Mouse (Mus musculus): ENCODE results near the gene Gm7694. TPM values are rescaled to one million over a fixed set of nuclear protein-coding genes. Genes with fewer than 3 reads are reported as not detected.

Gene Gm7694
- 1.4 and 2.4 TPM in 2 replicates for polyA plus RNA-seq (2014; fragmentation: Nextera tagmentation; extraction: Ambion mirVana)

GRCm38 (mm10) chr1:170306232-170306631 lies at the start of gene Gm7694:
Gene Gm7694, minus strand, starts transcription at chr1:170306332.
- Histone ChIP-seq H3K9ac (ENCODE audit: low read depth, low read length) (no peak within 1 kb of the TSS), H3K36me3 (ENCODE audit: control insufficient read depth, insufficient read depth, low read length) (no peaks in the 10 kb centered on the region), H3K4me3 (ENCODE audit: low read depth, low read length) (no peak within 1 kb of the TSS), H3K4me1 (replicated peaks; ENCODE audit: control insufficient read depth, insufficient read depth, low read length) (no peaks in the 10 kb centered on the region), H3K27me3 (ENCODE audit: control insufficient read depth, insufficient read depth, low read length) (no peaks in the 10 kb centered on the region), H3K4me2 (replicated peaks; ENCODE audit: low read depth, low read length) (no peak within 1 kb of the TSS), H3K9me3 (ENCODE audit: control insufficient read depth, low read length) (no peaks in the 10 kb centered on the region), H3K27ac (ENCODE audit: low read depth, low read length) (no peak within 1 kb of the TSS)
- 95% methylated on average over 4 of the region's 4 CpGs for WGBS
- ATAC-seq (ENCODE audit: low FRiP score) (no peak), DNase-seq (ENCODE audit: low spot score) (no peak)

- H3K36me3 ChIP-seq (ENCODE audit: control insufficient read depth, insufficient read depth, low read length): no peaks in the 10 kb centered on the region
- 78% methylated on average over 3 of the region's 3 CpGs for WGBS
- no peaks in the 10 kb centered on the region for H3K9me3 ChIP-seq (ENCODE audit: control insufficient read depth, low read length)
- H3K4me3 ChIP-seq (ENCODE audit: low read depth, low read length): no peak overlapping the region
- no peak overlapping the region for H3K27ac ChIP-seq (ENCODE audit: low read depth, low read length)
- no peak overlapping the region for H3K4me2 ChIP-seq (replicated peaks; ENCODE audit: low read depth, low read length)
- H3K4me1 ChIP-seq (replicated peaks; ENCODE audit: control insufficient read depth, insufficient read depth, low read length): no peaks in the 10 kb centered on the region
- H3K9ac ChIP-seq (ENCODE audit: low read depth, low read length): no peak overlapping the region
- ATAC-seq (ENCODE audit: low FRiP score): no peak
- no peaks in the 10 kb centered on the region for H3K27me3 ChIP-seq (ENCODE audit: control insufficient read depth, insufficient read depth, low read length)
- DNase-seq (ENCODE audit: low spot score): no peak
These were observed 47.2 kb upstream of the Gm7694 start for GRCm38 (mm10) chr1:170353335-170353734.

GRCm38 (mm10) chr1:170351080-170351479 lies 44.9 kb upstream of the Gm7694 start:
- Histone ChIP-seq H3K4me3 (ENCODE audit: low read depth, low read length) (no peak overlapping the region), H3K36me3 (ENCODE audit: control insufficient read depth, insufficient read depth, low read length) (no peaks in the 10 kb centered on the region), H3K4me2 (replicated peaks; ENCODE audit: low read depth, low read length) (no peak overlapping the region), H3K9me3 (ENCODE audit: control insufficient read depth, low read length) (no peaks in the 10 kb centered on the region), H3K27ac (ENCODE audit: low read depth, low read length) (no peak overlapping the region), H3K27me3 (ENCODE audit: control insufficient read depth, insufficient read depth, low read length) (no peaks in the 10 kb centered on the region), H3K9ac (ENCODE audit: low read depth, low read length) (no peak overlapping the region), H3K4me1 (replicated peaks; ENCODE audit: control insufficient read depth, insufficient read depth, low read length) (no peaks in the 10 kb centered on the region)
- ATAC-seq (ENCODE audit: low FRiP score) (no peak), DNase-seq (ENCODE audit: low spot score) (no peak)

GRCm38 (mm10) chr1:170346266-170346665 lies 40.1 kb upstream of the Gm7694 start:
- Histone ChIP-seq H3K36me3 (ENCODE audit: control insufficient read depth, insufficient read depth, low read length) (no peaks in the 10 kb centered on the region), H3K27ac (ENCODE audit: low read depth, low read length) (no peak overlapping the region), H3K9ac (ENCODE audit: low read depth, low read length) (no peak overlapping the region), H3K4me2 (replicated peaks; ENCODE audit: low read depth, low read length) (no peak overlapping the region), H3K9me3 (ENCODE audit: control insufficient read depth, low read length) (no peaks in the 10 kb centered on the region), H3K4me1 (replicated peaks; ENCODE audit: control insufficient read depth, insufficient read depth, low read length) (no peaks in the 10 kb centered on the region), H3K4me3 (ENCODE audit: low read depth, low read length) (no peak overlapping the region), H3K27me3 (ENCODE audit: control insufficient read depth, insufficient read depth, low read length) (no peaks in the 10 kb centered on the region)
- DNase-seq (ENCODE audit: low spot score): no peak
- 79% methylated on average over 3 of the region's 3 CpGs for WGBS
- no peak for ATAC-seq (ENCODE audit: low FRiP score)

GRCm38 (mm10) chr1:170343906-170344305 lies 37.8 kb upstream of the Gm7694 start:
- ATAC-seq (ENCODE audit: low FRiP score): no peak

GRCm38 (mm10) chr1:170343081-170343480 lies 36.9 kb upstream of the Gm7694 start:
- 83% methylated on average over 8 of the region's 8 CpGs for WGBS
- Histone ChIP-seq H3K9ac (ENCODE audit: low read depth, low read length) (no peak overlapping the region), H3K4me1 (replicated peaks; ENCODE audit: control insufficient read depth, insufficient read depth, low read length) (no peaks in the 10 kb centered on the region), H3K4me2 (replicated peaks; ENCODE audit: low read depth, low read length) (no peak overlapping the region), H3K4me3 (ENCODE audit: low read depth, low read length) (no peak overlapping the region), H3K27ac (ENCODE audit: low read depth, low read length) (no peak overlapping the region), H3K27me3 (ENCODE audit: control insufficient read depth, insufficient read depth, low read length) (no peaks in the 10 kb centered on the region), H3K36me3 (ENCODE audit: control insufficient read depth, insufficient read depth, low read length) (no peaks in the 10 kb centered on the region), H3K9me3 (ENCODE audit: control insufficient read depth, low read length) (no peaks in the 10 kb centered on the region)
- DNase-seq (ENCODE audit: low spot score) (no peak), ATAC-seq (ENCODE audit: low FRiP score) (no peak)

More at GRCm38 (mm10) chr1:170343906-170344305, 37.8 kb upstream of the Gm7694 start:
- Histone ChIP-seq H3K36me3 (ENCODE audit: control insufficient read depth, insufficient read depth, low read length) (no peaks in the 10 kb centered on the region), H3K9me3 (ENCODE audit: control insufficient read depth, low read length) (no peaks in the 10 kb centered on the region), H3K9ac (ENCODE audit: low read depth, low read length) (no peak overlapping the region), H3K4me2 (replicated peaks; ENCODE audit: low read depth, low read length) (no peak overlapping the region), H3K27ac (ENCODE audit: low read depth, low read length) (no peak overlapping the region), H3K4me1 (replicated peaks; ENCODE audit: control insufficient read depth, insufficient read depth, low read length) (no peaks in the 10 kb centered on the region), H3K27me3 (ENCODE audit: control insufficient read depth, insufficient read depth, low read length) (no peaks in the 10 kb centered on the region), H3K4me3 (ENCODE audit: low read depth, low read length) (no peak overlapping the region)
- no peak for DNase-seq (ENCODE audit: low spot score)
- 99% methylated on average over 4 of the region's 4 CpGs for WGBS

GRCm38 (mm10) chr1:170339943-170340342 lies 33.8 kb upstream of the Gm7694 start:
- ATAC-seq (ENCODE audit: low FRiP score): no peak
- H3K9ac ChIP-seq (ENCODE audit: low read depth, low read length): no peak overlapping the region
- H3K4me3 ChIP-seq (ENCODE audit: low read depth, low read length): no peak overlapping the region
- 94% methylated on average over 3 of the region's 3 CpGs for WGBS
- no peaks in the 10 kb centered on the region for H3K4me1 ChIP-seq (replicated peaks; ENCODE audit: control insufficient read depth, insufficient read depth, low read length)
- H3K36me3 ChIP-seq (ENCODE audit: control insufficient read depth, insufficient read depth, low read length): no peaks in the 10 kb centered on the region
- no peak overlapping the region for H3K27ac ChIP-seq (ENCODE audit: low read depth, low read length)
- DNase-seq (ENCODE audit: low spot score): no peak
- no peak overlapping the region for H3K4me2 ChIP-seq (replicated peaks; ENCODE audit: low read depth, low read length)
- no peaks in the 10 kb centered on the region for H3K27me3 ChIP-seq (ENCODE audit: control insufficient read depth, insufficient read depth, low read length)
- H3K9me3 ChIP-seq (ENCODE audit: control insufficient read depth, low read length): no peaks in the 10 kb centered on the region

- 85% methylated on average over 4 of the region's 4 CpGs for WGBS
- ATAC-seq (ENCODE audit: low FRiP score) (no peak), DNase-seq (ENCODE audit: low spot score) (no peak)
- no peaks in the 10 kb centered on the region for H3K27me3 ChIP-seq (ENCODE audit: control insufficient read depth, insufficient read depth, low read length)
- H3K9me3 ChIP-seq (ENCODE audit: control insufficient read depth, low read length): no peaks in the 10 kb centered on the region
- H3K4me1 ChIP-seq (replicated peaks; ENCODE audit: control insufficient read depth, insufficient read depth, low read length): no peaks in the 10 kb centered on the region
- no peak overlapping the region for H3K9ac ChIP-seq (ENCODE audit: low read depth, low read length)
- no peaks in the 10 kb centered on the region for H3K36me3 ChIP-seq (ENCODE audit: control insufficient read depth, insufficient read depth, low read length)
- no peak overlapping the region for H3K4me3 ChIP-seq (ENCODE audit: low read depth, low read length)
- H3K27ac ChIP-seq (ENCODE audit: low read depth, low read length): no peak overlapping the region
- no peak overlapping the region for H3K4me2 ChIP-seq (replicated peaks; ENCODE audit: low read depth, low read length)
These were observed 26.6 kb upstream of the Gm7694 start for GRCm38 (mm10) chr1:170332775-170333174.

GRCm38 (mm10) chr1:170331926-170332325 lies 25.8 kb upstream of the Gm7694 start:
- no peaks in the 10 kb centered on the region for H3K36me3 ChIP-seq (ENCODE audit: control insufficient read depth, insufficient read depth, low read length)
- H3K27me3 ChIP-seq (ENCODE audit: control insufficient read depth, insufficient read depth, low read length): no peaks in the 10 kb centered on the region
- H3K9me3 ChIP-seq (ENCODE audit: control insufficient read depth, low read length): no peaks in the 10 kb centered on the region
- ATAC-seq (ENCODE audit: low FRiP score): no peak
- no peak overlapping the region for H3K4me2 ChIP-seq (replicated peaks; ENCODE audit: low read depth, low read length)
- WGBS: 74% methylated on average over 6 of the region's 6 CpGs
- no peak for DNase-seq (ENCODE audit: low spot score)
- no peak overlapping the region for H3K9ac ChIP-seq (ENCODE audit: low read depth, low read length)
- no peaks in the 10 kb centered on the region for H3K4me1 ChIP-seq (replicated peaks; ENCODE audit: control insufficient read depth, insufficient read depth, low read length)
- H3K4me3 ChIP-seq (ENCODE audit: low read depth, low read length): no peak overlapping the region
- no peak overlapping the region for H3K27ac ChIP-seq (ENCODE audit: low read depth, low read length)
